Mouse (Mus musculus) hindbrain, postnatal 0 days (tissue): ENCODE data around the gene Cryba2. TPM values are rescaled to one million over a fixed set of nuclear protein-coding genes. Genes with fewer than 3 reads are reported as not detected.
A peak's percentile ranks its signal among the peaks of the same experiment; 100 is the strongest.

Source experiments
- ATAC-seq: fragments of 200-750 bp; cut with Nextera tagmentation; 2 replicates; pipeline ENCODE4 v1.8.0; 2017; ENCODE audit warnings: mild to moderate bottlenecking, moderate TSS enrichment, moderate library complexity
- DNase-seq: peaks from one replicate; pipeline ENCODE4 v3.0.0-alpha.2; 2015; ENCODE audit warnings: low spot score
- H3K27ac ChIP-seq: fragments of 300-500 bp; sonication (generic); 2 replicates; pipeline ENCODE4 v1.5.1; 2014; ENCODE audit warnings: mild to moderate bottlenecking
- H3K27me3 ChIP-seq: fragments of 300-500 bp; sonication (generic); 2 replicates; pipeline ENCODE4 v1.6.1; 2014; ENCODE audit warnings: low read length, mixed read lengths; ENCODE audit not compliant: insufficient read depth
- H3K36me3 ChIP-seq: fragments of 300-500 bp; sonication (generic); 2 replicates; pipeline ENCODE4 v1.6.1; 2014; ENCODE audit warnings: low read length, mixed read lengths; ENCODE audit not compliant: insufficient read depth
- H3K4me1 ChIP-seq: fragments of 300-500 bp; sonication (generic); 2 replicates; pipeline ENCODE4 v1.6.1; 2014; ENCODE audit warnings: antibody characterized with exemption, low read length, mixed read lengths; ENCODE audit not compliant: insufficient read depth
- H3K4me2 ChIP-seq: fragments of 300-500 bp; sonication (generic); 2 replicates; pipeline ENCODE4 v1.6.1; 2014; ENCODE audit warnings: low read depth, mild to moderate bottlenecking, low read length, moderate library complexity, mixed read lengths
- H3K4me3 ChIP-seq: fragments of 300-500 bp; sonication (generic); 2 replicates; pipeline ENCODE4 v1.5.1; 2014; ENCODE audit warnings: low read length
- H3K9ac ChIP-seq: fragments of 300-500 bp; sonication (generic); replicated peaks from 2 replicates; pipeline ENCODE4 v1.6.1; 2014; ENCODE audit warnings: mild to moderate bottlenecking, low read length, moderate library complexity, mixed read lengths
- H3K9me3 ChIP-seq: fragments of 300-500 bp; sonication (generic); 2 replicates; pipeline ENCODE4 v1.6.1; 2016; ENCODE audit warnings: low read length, mixed read lengths
- CTCF ChIP-seq: IDR thresholded peaks from 2 replicates; pipeline ENCODE4 v1.5.1; 2016; ENCODE audit warnings: antibody characterized with exemption, control low read depth, low read depth
- WGBS: fragments of 180-500 bp; shearing (Covaris S2); extraction: QIAGEN DNeasy Blood & Tissue Kit; methylation state at CpG from one replicate; pipeline ENCODE4 v1.1.7; 2014; 5-methylcytosine and 5-hydroxymethylcytosine counted together
- microRNA counts: library from miRNA; unstranded; fragments of <30 nt; microRNA quantifications from one replicate; lab custom pipeline; 2015
- microRNA-seq, 2 experiments: library from miRNA; unstranded; fragments of <30 nt; microRNA quantifications; one replicate each; pipeline ENCODE4; 2016
- polyA plus RNA-seq: library from polyadenylated mRNA; unstranded; fragments of >200 nt; fragmentation: Nextera tagmentation; extraction: Ambion mirVana; gene quantifications from 2 replicates; pipeline ENCODE4 v1.2.1, GENCODE M21; 2015
- total RNA-seq: library from RNA; depleted of rRNA; stranded (reverse); fragments of >200 nt; gene quantifications from 2 replicates; pipeline ENCODE4 v1.2.3, GENCODE M21; 2014; rRNA removed

Cryba2 gene
- total and polyA plus RNA-seq, 2 experiments from 2014 or later: 1.6 TPM; not detected in 1

- no peak for TF ChIP-seq CTCF
- 38% methylated on average over 6 of the region's 6 CpGs for WGBS
- no peak for DNase-seq
Observed at GRCm38 (mm10) chr1:74850251-74850650, 42.7 kb downstream of the Cryba2 start.

GRCm38 (mm10) chr1:74848946-74849345 lies 44.0 kb downstream of the Cryba2 start:
- WGBS: 64% methylated on average over 5 of the region's 5 CpGs
- no peak for ATAC-seq
- H3K36me3 ChIP-seq: no peaks in the 10 kb centered on the region
- no peaks in the 10 kb centered on the region for H3K27me3 ChIP-seq
- no peak for DNase-seq
- H3K4me1 ChIP-seq: no peaks in the 10 kb centered on the region; the same call in 1 of the 2 replicates
- no peak overlapping the region for H3K27ac ChIP-seq
- no peak for TF ChIP-seq CTCF
- H3K9me3 ChIP-seq: no peaks in the 10 kb centered on the region
- H3K9ac ChIP-seq: no peak overlapping the region
- H3K4me2 ChIP-seq: no peak overlapping the region
- no peak overlapping the region for H3K4me3 ChIP-seq

More at GRCm38 (mm10) chr1:74850251-74850650, 42.7 kb downstream of the Cryba2 start:
- Histone ChIP-seq H3K4me2 (no peak overlapping the region; the same call in 1 of the 2 replicates), H3K4me1 (no peaks in the 10 kb centered on the region; the same call in 1 of the 2 replicates), H3K27ac (no peak overlapping the region), H3K4me3 (no peak overlapping the region), H3K27me3 (no peaks in the 10 kb centered on the region), H3K36me3 (no peaks in the 10 kb centered on the region), H3K9ac (no peak overlapping the region), H3K9me3 (no peaks in the 10 kb centered on the region)
- no peak for ATAC-seq

- Histone ChIP-seq H3K27me3 (no peaks in the 10 kb centered on the region), H3K4me1 (no peaks in the 10 kb centered on the region), H3K9me3 (no peaks in the 10 kb centered on the region), H3K27ac (no peak overlapping the region), H3K9ac (no peak overlapping the region), H3K36me3 (no peaks in the 10 kb centered on the region), H3K4me2 (no peak overlapping the region), H3K4me3 (no peak overlapping the region)
- no peak for DNase-seq
- no peak for ATAC-seq
- TF ChIP-seq CTCF: no peak
- WGBS: 43% methylated on average over 9 of the region's 9 CpGs
Observed at GRCm38 (mm10) chr1:74846341-74846740, 46.6 kb downstream of the Cryba2 start.

- Histone ChIP-seq H3K9me3 (no peaks in the 10 kb centered on the region), H3K27me3 (no peaks in the 10 kb centered on the region), H3K9ac (no peak overlapping the region), H3K4me3 (no peak overlapping the region), H3K36me3 (no peaks in the 10 kb centered on the region), H3K4me1 (no peaks in the 10 kb centered on the region), H3K27ac (no peak overlapping the region), H3K4me2 (no peak overlapping the region)
- ATAC-seq (no peak), DNase-seq (no peak)
- no peak for TF ChIP-seq CTCF
- WGBS: 83% methylated on average over 5 of the region's 5 CpGs
Observed at GRCm38 (mm10) chr1:74843090-74843489, 49.9 kb downstream of the Cryba2 start.

MicroRNAs encoded within 50 kb of the gene (microRNA counts, 519-probe panel; counts per million panel counts)
- 370 counts per million, percentile 5 among the panel's probes with 10 or more counts for microRNA mmu-miR-375 (lab: Ali Mortazavi, UCI)

Small RNA genes within 50 kb of the gene (microRNA-seq; reads per million reads assigned to microRNA genes)
- gene Mir375: 504 to 533 reads per million in 2 experiments

Other genes with a start within 250 kb of the Cryba2 start
- gene Ttll4, start 231.4 kb downstream of the Cryba2 start, total RNA-seq: 25.8 and 32.9 TPM in 2 replicates
- gene Ttll4, start 231.4 kb downstream of the Cryba2 start, polyA plus RNA-seq: 3.2 and 4.0 TPM in 2 replicates
- gene Cyp27a1, start 179.6 kb downstream of the Cryba2 start, total RNA-seq: 0.79 and 2.8 TPM in 2 replicates
- gene Cyp27a1, start 179.6 kb downstream of the Cryba2 start, polyA plus RNA-seq: 3.0 and 3.2 TPM in 2 replicates
- not detected in 2 replicates for gene Prkag3, start 143.9 kb downstream of the Cryba2 start, total RNA-seq
- gene Prkag3, start 143.9 kb downstream of the Cryba2 start, polyA plus RNA-seq: not detected in 2 replicates
- 5.9 and 11.2 TPM in 2 replicates for gene Wnt6, start 121.3 kb downstream of the Cryba2 start, total RNA-seq
- gene Wnt6, start 121.3 kb downstream of the Cryba2 start, polyA plus RNA-seq: 6.7 and 7.4 TPM in 2 replicates
- gene Wnt10a, start 101.6 kb downstream of the Cryba2 start, total RNA-seq: 1.8 and 2.7 TPM in 2 replicates
- gene Wnt10a, start 101.6 kb downstream of the Cryba2 start, polyA plus RNA-seq: 0.48 and 0.68 TPM in 2 replicates
- gene Cdk5r2, start 38.2 kb downstream of the Cryba2 start, total RNA-seq: 59.2 and 75.3 TPM in 2 replicates
- 12.3 and 13.6 TPM in 2 replicates for gene Cdk5r2, start 38.2 kb downstream of the Cryba2 start, polyA plus RNA-seq
- gene Fev, start 7.7 kb downstream of the Cryba2 start, total RNA-seq: 0.16 and 1.1 TPM in 2 replicates
- 4.2 and 5.9 TPM in 2 replicates for gene Fev, start 7.7 kb downstream of the Cryba2 start, polyA plus RNA-seq
- 2.7 and 4.7 TPM in 2 replicates for gene Cfap65, start 42.5 kb upstream of the Cryba2 start, total RNA-seq
- 1.1 and 1.3 TPM in 2 replicates for gene Cfap65, start 42.5 kb upstream of the Cryba2 start, polyA plus RNA-seq
- gene Ihh, start 58.5 kb upstream of the Cryba2 start, total RNA-seq: 0.18 and 0.31 TPM in 2 replicates
- 0.11 and 0.25 TPM in 2 replicates for gene Ihh, start 58.5 kb upstream of the Cryba2 start, polyA plus RNA-seq
- 4.4 and 7.8 TPM in 2 replicates for gene Nhej1, start 232.1 kb upstream of the Cryba2 start, total RNA-seq
- 5.2 and 5.8 TPM in 2 replicates for gene Nhej1, start 232.1 kb upstream of the Cryba2 start, polyA plus RNA-seq
- gene Slc23a3, start 240.7 kb upstream of the Cryba2 start, total RNA-seq: not detected in 2 replicates
- gene Slc23a3, start 240.7 kb upstream of the Cryba2 start, polyA plus RNA-seq: not detected in 2 replicates
- gene Cnppd1, start 249.6 kb upstream of the Cryba2 start, total RNA-seq: 50.0 and 52.4 TPM in 2 replicates
- 44.8 and 46.3 TPM in 2 replicates for gene Cnppd1, start 249.6 kb upstream of the Cryba2 start, polyA plus RNA-seq
- gene Retreg2, start 249.6 kb upstream of the Cryba2 start, total RNA-seq: 240 and 274 TPM in 2 replicates
- gene Retreg2, start 249.6 kb upstream of the Cryba2 start, polyA plus RNA-seq: 124 and 137 TPM in 2 replicates